Mouse (Mus musculus) liver, embryonic 14.5 days (tissue): ENCODE measurements around the gene Pld3.

Source experiments
- CTCF ChIP-seq: IDR thresholded peaks from 2 replicates; pipeline ENCODE4 v1.5.1; 2016; ENCODE audit warnings: antibody characterized with exemption, low read depth, control low read depth
- EP300 ChIP-seq: IDR thresholded peaks from 2 replicates; pipeline ENCODE4 v1.6.1; 2016; ENCODE audit warnings: antibody characterized with exemption, low read depth

DNA sequence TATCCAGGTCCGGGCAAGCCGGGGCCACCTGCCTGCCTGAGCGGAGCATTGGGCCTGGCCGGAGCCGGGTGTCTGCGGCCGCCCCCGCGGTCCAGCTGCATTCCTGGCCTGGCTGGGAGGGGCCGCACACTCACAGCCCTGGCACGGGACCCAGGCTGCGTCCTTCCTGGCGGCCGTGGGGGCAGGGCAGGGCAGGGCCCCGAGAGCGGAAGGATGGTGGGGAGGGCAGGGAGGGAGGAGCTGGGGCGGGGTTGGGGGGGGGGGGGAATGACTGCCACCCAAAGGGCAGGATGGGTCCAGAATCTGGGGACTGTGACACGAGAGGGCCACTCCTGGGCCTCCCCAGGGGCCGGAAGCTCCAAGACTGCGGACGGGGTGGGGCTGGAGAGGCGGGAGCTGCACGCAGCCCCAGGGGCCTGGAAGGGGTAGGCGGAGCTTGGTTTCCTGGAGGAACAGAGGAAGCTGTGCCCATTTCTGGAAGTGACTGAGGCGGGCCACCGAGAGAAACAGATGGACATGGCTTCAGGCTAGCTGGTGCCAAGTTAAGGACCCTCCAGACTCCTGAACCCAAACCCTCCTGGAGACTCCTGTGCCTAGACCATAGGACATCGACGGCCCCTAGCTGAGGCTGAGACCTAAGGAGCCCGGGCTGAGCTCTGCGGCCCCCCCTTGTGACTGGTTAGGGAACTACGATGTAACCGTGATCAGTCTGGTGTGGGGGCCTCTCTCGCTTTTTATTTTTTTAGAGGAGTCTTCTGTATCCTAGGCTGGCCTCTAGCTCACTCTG, 62.3 kb downstream of the Pld3 start:
- TF ChIP-seq CTCF (peak; percentile 94), EP300 (no peak)
